Mouse (Mus musculus) embryonic facial prominence, embryonic 10.5 days (tissue): Measurements from ENCODE around the gene Cacna1h. TPM values are rescaled to one million over a fixed set of nuclear protein-coding genes. Genes with fewer than 3 reads are reported as not detected.

Source experiments
- DNase-seq: peaks from one replicate; pipeline ENCODE4 v3.0.0-alpha.2; 2017; ENCODE audit warnings: low spot score
- H3K27ac ChIP-seq: fragments of 300-500 bp; sonication (generic); replicated peaks from 2 replicates; pipeline ENCODE4 v1.5.1; 2016; ENCODE audit warnings: mild to moderate bottlenecking
- H3K27me3 ChIP-seq: fragments of 300-500 bp; sonication (generic); replicated peaks from 2 replicates; pipeline ENCODE4 v1.6.1; 2016; ENCODE audit warnings: low read depth, mild to moderate bottlenecking; ENCODE audit not compliant: poor library complexity, severe bottlenecking
- H3K36me3 ChIP-seq: fragments of 300-500 bp; sonication (generic); replicated peaks from 2 replicates; pipeline ENCODE4 v1.6.1; 2016; ENCODE audit warnings: mild to moderate bottlenecking, moderate library complexity
- H3K4me1 ChIP-seq: fragments of 300-500 bp; sonication (generic); 2 replicates; pipeline ENCODE4 v1.6.1; 2016
- H3K4me3 ChIP-seq: fragments of 300-500 bp; sonication (generic); 2 replicates; pipeline ENCODE4 v1.5.1; 2016; ENCODE audit warnings: mild to moderate bottlenecking, moderate library complexity
- H3K9me3 ChIP-seq: fragments of 300-500 bp; sonication (generic); 2 replicates; pipeline ENCODE4 v1.6.1; 2016; ENCODE audit warnings: mild to moderate bottlenecking
- WGBS: fragments of 180-500 bp; shearing (Covaris S2); methylation state at CpG from one replicate; pipeline ENCODE4 v1.1.7; 2016; 5-methylcytosine and 5-hydroxymethylcytosine counted together
- polyA plus RNA-seq: library from polyadenylated mRNA; unstranded; fragments of >200 nt; fragmentation: Nextera tagmentation; extraction: Ambion mirVana; gene quantifications from 2 replicates; pipeline ENCODE4 v1.2.1, GENCODE M21; 2016

Gene Cacna1h
- polyA plus RNA-seq, 1 experiment from 2014 or later = 2.9 TPM

GRCm38 (mm10) chr17:25341490-25341889, 92.1 kb downstream of the Cacna1h start:
- Histone ChIP-seq H3K27ac (no peak overlapping the region), H3K36me3 (no peaks in the 10 kb centered on the region), H3K4me1 (no peaks in the 10 kb centered on the region), H3K4me3 (no peak overlapping the region), H3K27me3 (no peaks in the 10 kb centered on the region), H3K9me3 (no peaks in the 10 kb centered on the region)
- 66% methylated on average over 3 of the region's 3 CpGs for WGBS
- no peak for DNase-seq

DNA sequence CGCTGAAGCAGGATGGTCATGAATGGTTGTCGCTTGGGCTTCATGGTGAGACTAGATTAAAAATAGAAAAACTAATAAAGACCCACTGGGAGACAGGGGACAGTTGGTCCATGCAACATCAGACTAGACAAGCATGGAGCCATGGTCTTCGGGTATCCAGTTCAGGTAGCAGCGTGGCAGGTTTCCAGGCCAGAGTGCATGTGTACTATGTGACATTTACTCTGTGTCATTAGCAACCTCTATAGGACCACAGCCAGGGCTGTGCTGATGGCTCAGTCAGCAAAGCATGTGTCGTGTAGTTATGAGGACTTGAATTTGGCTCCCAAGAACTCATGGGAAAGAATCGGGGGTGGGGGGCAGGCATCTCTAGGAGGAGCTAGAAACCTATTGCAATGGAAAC, 93.6 kb downstream of the Cacna1h start:
- Histone ChIP-seq H3K27ac (no peak overlapping the region), H3K36me3 (no peaks in the 10 kb centered on the region), H3K9me3 (no peaks in the 10 kb centered on the region), H3K4me3 (no peak overlapping the region), H3K27me3 (no peaks in the 10 kb centered on the region), H3K4me1 (no peaks in the 10 kb centered on the region)
- WGBS = 85% methylated on average over 6 of the region's 6 CpGs
- no peak for DNase-seq

DNA sequence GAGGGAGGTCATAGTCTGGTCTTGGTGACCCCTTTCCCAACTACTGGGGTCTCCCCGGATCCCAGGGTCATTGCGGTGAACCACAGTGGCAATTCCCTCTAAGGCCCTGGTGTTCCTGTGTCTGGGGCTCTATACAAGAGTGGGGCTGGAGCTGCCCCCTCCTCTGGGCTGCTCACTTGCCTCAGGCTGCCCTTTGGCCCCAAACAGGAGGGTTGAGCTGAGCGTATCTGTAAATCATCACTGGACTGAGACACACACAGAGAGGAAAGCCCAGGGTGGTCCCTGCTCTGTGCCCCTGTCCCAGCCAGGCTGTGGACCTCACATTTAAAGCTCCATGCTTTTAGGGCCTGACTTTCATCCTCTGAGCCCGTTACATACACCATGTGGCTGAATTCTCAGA, 95.4 kb downstream of the Cacna1h start:
- Histone ChIP-seq H3K9me3 (no peaks in the 10 kb centered on the region), H3K4me3 (no peak overlapping the region), H3K27me3 (peaks cover 7% of the 10 kb centered on the region; the same call in 1 of the 2 replicates), H3K4me1 (no peaks in the 10 kb centered on the region), H3K36me3 (no peaks in the 10 kb centered on the region), H3K27ac (no peak overlapping the region)
- no peak for DNase-seq
- 83% methylated on average over 4 of the region's 4 CpGs for WGBS

DNA sequence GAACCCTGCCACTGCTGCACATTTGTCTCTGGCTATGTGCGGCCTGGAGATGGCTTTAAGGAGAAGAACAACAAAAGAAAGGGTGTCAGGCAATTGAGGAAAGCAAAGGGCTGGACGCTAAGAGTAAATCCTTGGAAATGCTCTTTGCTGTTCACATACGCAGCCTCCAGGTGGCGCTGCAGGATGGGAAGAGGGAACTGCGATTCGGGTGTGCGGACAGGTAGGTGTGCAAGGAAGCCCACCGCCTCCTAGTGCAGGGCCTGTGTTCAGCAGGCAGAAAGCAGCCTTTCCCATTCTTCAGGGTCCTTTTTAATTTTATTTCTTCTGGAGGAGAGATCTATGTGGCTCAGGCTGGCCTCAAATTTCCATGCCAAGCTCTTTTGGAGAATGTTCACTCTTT, 99.6 kb downstream of the Cacna1h start:
- Histone ChIP-seq H3K27me3 (peaks cover 13% of the 10 kb centered on the region; the same call in 1 of the 2 replicates), H3K4me1 (no peaks in the 10 kb centered on the region), H3K9me3 (no peaks in the 10 kb centered on the region), H3K27ac (no peak overlapping the region), H3K36me3 (no peaks in the 10 kb centered on the region), H3K4me3 (no peak overlapping the region)
- WGBS = 2% methylated on average over 8 of the region's 8 CpGs
- peak; percentile 84 for DNase-seq

DNA sequence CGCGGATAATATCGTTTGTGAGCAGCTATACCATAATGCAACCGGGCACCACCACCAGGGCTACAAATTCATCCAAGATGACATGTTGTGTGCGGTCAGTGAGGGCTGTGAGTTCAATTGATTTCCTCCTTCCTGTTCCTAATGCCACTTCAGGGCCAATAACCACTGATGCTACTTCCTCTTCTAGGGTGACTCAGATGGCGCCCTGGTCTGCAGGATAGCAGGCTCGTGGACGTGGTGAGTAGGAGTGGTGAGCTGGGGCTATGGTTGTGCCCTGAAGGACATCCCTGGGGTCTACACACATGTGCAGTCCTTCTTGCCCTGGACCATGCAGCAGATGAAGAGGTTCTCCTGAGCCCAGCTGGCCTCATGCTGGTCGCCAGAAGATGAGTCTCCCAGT, 101.3 kb downstream of the Cacna1h start:
- 80% methylated on average over 9 of the region's 9 CpGs for WGBS
- no peak for DNase-seq
- Histone ChIP-seq H3K27ac (no peak overlapping the region), H3K27me3 (peaks cover 13% of the 10 kb centered on the region; the same call in 1 of the 2 replicates), H3K9me3 (no peaks in the 10 kb centered on the region), H3K4me3 (no peak overlapping the region), H3K36me3 (no peaks in the 10 kb centered on the region), H3K4me1 (no peaks in the 10 kb centered on the region)

Other genes with a start within 250 kb of the Cacna1h start
- gene BC003965, start 249.2 kb downstream of the Cacna1h start, polyA plus RNA-seq = 35.5 and 36.9 TPM in 2 replicates
- 9.6 and 10.9 TPM in 2 replicates for gene Unkl, start 245.4 kb downstream of the Cacna1h start, polyA plus RNA-seq
- 36.1 and 41.5 TPM in 2 replicates for gene Gnptg, start 193.7 kb downstream of the Cacna1h start, polyA plus RNA-seq
- 75.4 and 78.6 TPM in 2 replicates for gene Tsr3, start 193.6 kb downstream of the Cacna1h start, polyA plus RNA-seq
- gene Baiap3, start 177.4 kb downstream of the Cacna1h start, polyA plus RNA-seq = 0.67 and 0.94 TPM in 2 replicates
- 952 and 961 TPM in 2 replicates for gene Ube2i, start 159.2 kb downstream of the Cacna1h start, polyA plus RNA-seq
- gene Prss34, start 135.4 kb downstream of the Cacna1h start, polyA plus RNA-seq = not detected in 2 replicates
- not detected in 2 replicates for gene Prss28, start 125.1 kb downstream of the Cacna1h start, polyA plus RNA-seq
- gene Prss29, start 115.1 kb downstream of the Cacna1h start, polyA plus RNA-seq = not detected in 2 replicates
- gene Tpsab1, start 88.2 kb downstream of the Cacna1h start, polyA plus RNA-seq = not detected in 2 replicates
- gene Tpsb2, start 67.5 kb downstream of the Cacna1h start, polyA plus RNA-seq = not detected in 2 replicates
- gene Tpsg1, start 64.5 kb downstream of the Cacna1h start, polyA plus RNA-seq = not detected in 2 replicates
- 0.33 TPM in 1 of 2 replicates, not detected in the other for gene Tekt4, start 20.8 kb upstream of the Cacna1h start, polyA plus RNA-seq
- gene Sstr5, start 63.5 kb upstream of the Cacna1h start, polyA plus RNA-seq = 0.13 and 0.21 TPM in 2 replicates
- gene Sox8, start 136.9 kb upstream of the Cacna1h start, polyA plus RNA-seq = 12.5 and 13.1 TPM in 2 replicates
- gene Lmf1, start 145.3 kb upstream of the Cacna1h start, polyA plus RNA-seq = 26.3 and 26.6 TPM in 2 replicates